Mouse (Mus musculus): ENCODE results near the gene Nedd9.
"Not testable (repeated sequence)": the region's sequence is repeated elsewhere in the genome, so short reads cannot be mapped to it uniquely, and the experiment has no call there.

Nedd9 gene

GRCm38 (mm10) chr13:41285448-41285847 lies 201.7 kb downstream of the Nedd9 start:
- DNase-seq, result no peak

- DNase-seq, result peak; percentile 88
Observed at GRCm38 (mm10) chr13:41283256-41283655, 203.9 kb downstream of the Nedd9 start.

GRCm38 (mm10) chr13:41280696-41281095 lies 206.5 kb downstream of the Nedd9 start:
- DNase-seq, result no peak

GRCm38 (mm10) chr13:41273927-41274650 lies 213.1 kb downstream of the Nedd9 start, which contains the start of gene Gm17364:
Gene Gm17364, minus strand, starts transcription at chr13:41273977.
- no peak for DNase-seq

- peak; percentile 51 for DNase-seq
Observed at GRCm38 (mm10) chr13:41267827-41268408, 219.2 kb downstream of the Nedd9 start.

- DNase-seq, result no peak
Observed at GRCm38 (mm10) chr13:41263304-41264006, 223.7 kb downstream of the Nedd9 start.

GRCm38 (mm10) chr13:41261617-41262016 lies 225.5 kb downstream of the Nedd9 start:
- DNase-seq, result not testable (repeated sequence)
